Mouse (Mus musculus): ENCODE results near the gene Zfp580. TPM values are rescaled to one million over a fixed set of nuclear protein-coding genes. Genes with fewer than 3 reads are reported as not detected.

The Zfp580 gene
- total RNA-seq (2023) = not detected

GRCm38 (mm10) chr7:5051193-5052192, at the start of gene Zfp580:
Zfp580 (plus strand) TSS chr7:5051538.

DNA sequence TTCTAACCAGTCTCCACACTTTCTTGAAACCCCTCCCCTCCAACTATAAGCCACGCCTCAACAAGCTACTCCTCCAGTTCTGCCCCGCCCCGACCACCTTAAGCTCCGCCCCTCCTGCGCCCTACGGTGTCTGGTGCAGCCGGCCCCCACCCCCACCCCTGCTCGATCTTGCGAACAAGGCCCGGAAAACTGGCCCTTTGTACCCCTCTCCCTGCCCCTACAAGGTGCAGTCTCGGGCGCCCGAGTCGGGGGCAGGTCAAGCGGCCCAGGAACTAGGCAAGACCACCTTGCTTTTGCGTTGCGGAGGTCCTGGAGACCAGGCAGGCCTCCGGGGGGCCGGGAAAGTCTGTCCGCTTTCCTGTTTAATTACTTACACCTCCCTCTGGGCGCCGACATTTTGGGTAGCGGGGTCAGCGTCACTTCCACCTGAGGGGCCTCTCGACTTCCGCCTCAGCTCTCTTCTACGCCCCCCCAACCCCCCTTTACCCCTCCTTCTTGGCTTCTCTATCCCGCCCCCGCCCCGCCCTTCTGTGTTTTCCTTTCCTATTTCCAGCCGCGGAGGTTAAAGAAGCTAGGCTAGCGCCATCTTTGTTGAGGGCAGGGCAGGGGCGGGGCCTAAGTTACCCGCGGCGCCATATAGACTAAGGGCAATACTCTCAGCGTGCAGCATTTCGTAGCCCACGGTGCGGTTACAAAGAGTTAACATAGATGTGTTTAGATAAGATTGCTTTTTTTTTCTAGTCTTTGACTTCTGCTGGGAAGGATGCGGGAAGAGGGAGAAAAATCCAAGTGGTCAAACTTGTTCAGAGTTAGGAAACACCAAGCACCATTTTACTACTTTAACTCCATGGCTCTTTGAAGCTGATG, 36.9 kb upstream of the Zfp580 start, which contains the start of the genes Zfp524 and Fiz1:
Gene Zfp524, plus strand, starts transcription at position 165 of the 867 bp plus-strand sequence.
Gene Fiz1, minus strand, starts transcription at position 447 of the 867 bp plus-strand sequence.

GRCm38 (mm10) chr7:5015118-5016001, 36.0 kb upstream of the Zfp580 start, which contains the start of gene Gm44973:
Gm44973 (plus strand) TSS chr7:5015496.

GRCm38 (mm10) chr7:5020000-5020681, 31.2 kb upstream of the Zfp580 start, which contains the start of the genes Zfp865 and Ccdc106:
Zfp865 (plus strand) TSS chr7:5020376.
Ccdc106 (plus strand) TSS chr7:5020553.

GRCm38 (mm10) chr7:5033818-5034217, 17.5 kb upstream of the Zfp580 start, which contains the start of gene 4632433K11Rik:
4632433K11Rik (plus strand) TSS chr7:5034118.

GRCm38 (mm10) chr7:5038109-5038732, 13.1 kb upstream of the Zfp580 start, which contains the start of gene Zfp784:
Zfp784 (minus strand) TSS chr7:5038446.

GRCm38 (mm10) chr7:5061774-5062359, 10.5 kb downstream of the Zfp580 start, which contains the start of gene U2af2:
U2af2 (plus strand) TSS chr7:5062143.

GRCm38 (mm10) chr7:5080010-5080751, 28.8 kb downstream of the Zfp580 start, which contains the start of gene Epn1:
Epn1 (plus strand) TSS chr7:5080235.

Other genes starting within 250 kb of the Zfp580 start
- 100 to 1,000 TPM; 229 to 230 TPM for gene Ube2s, start 238.9 kb upstream of the Zfp580 start, total RNA-seq (2023)
- gene Shisa7, start 206.8 kb upstream of the Zfp580 start, total RNA-seq (2023) = not detected
- gene Isoc2b, start 181.3 kb upstream of the Zfp580 start, total RNA-seq (2023) = 1 to 10 TPM; 4.5 to 7.4 TPM
- 1 to 10 TPM; 5.8 to 7.4 TPM for gene Isoc2a, start 174.4 kb upstream of the Zfp580 start, total RNA-seq (2023)
- not detected for gene Gm36210, start 145.0 kb upstream of the Zfp580 start, total RNA-seq (2023)
- gene Zfp628, start 136.3 kb upstream of the Zfp580 start, total RNA-seq (2023) = 10 to 100 TPM; 12.6 to 13.0 TPM
- 1 to 10 TPM; 2.3 to 3.0 TPM for gene Nat14, start 129.5 kb upstream of the Zfp580 start, total RNA-seq (2023)
- gene Ssc5d, start 125.8 kb upstream of the Zfp580 start, total RNA-seq (2023) = under 1 TPM; 0.07 to 0.42 TPM
- not detected for gene Sbk2, start 87.1 kb upstream of the Zfp580 start, total RNA-seq (2023)
- gene Sbk3, start 80.4 kb upstream of the Zfp580 start, total RNA-seq (2023) = not detected
- 1 to 10 TPM; 4.7 to 5.2 TPM for gene Zfp579, start 55.4 kb upstream of the Zfp580 start, total RNA-seq (2023)
- 10 to 100 TPM; 13.7 to 14.8 TPM for gene Zfp524, start 37.1 kb upstream of the Zfp580 start, total RNA-seq (2023)
- 10 to 100 TPM; 26.8 to 27.6 TPM for gene Fiz1, start 36.8 kb upstream of the Zfp580 start, total RNA-seq (2023)
- gene Gm44973, start 36.0 kb upstream of the Zfp580 start, total RNA-seq (2023) = not detected
- 10 to 100 TPM; 28.4 to 28.5 TPM for gene Zfp865, start 31.2 kb upstream of the Zfp580 start, total RNA-seq (2023)
- gene Ccdc106, start 31.0 kb upstream of the Zfp580 start, total RNA-seq (2023) = under 1 TPM; 0.42 to 0.70 TPM
- gene 4632433K11Rik, start 17.4 kb upstream of the Zfp580 start, total RNA-seq (2023) = under 1 TPM in 1 of 2 experiments, not detected in 1; 0.71 TPM
- 1 to 10 TPM; 2.1 to 2.6 TPM for gene Zfp784, start 13.1 kb upstream of the Zfp580 start, total RNA-seq (2023)
- gene U2af2, start 10.6 kb downstream of the Zfp580 start, total RNA-seq (2023) = 100 to 1,000 TPM; 211 to 222 TPM
- gene Epn1, start 28.7 kb downstream of the Zfp580 start, total RNA-seq (2023) = 100 to 1,000 TPM; 143 to 145 TPM
- gene Rfpl4, start 65.4 kb downstream of the Zfp580 start, total RNA-seq (2023) = not detected
- not detected for gene Rasl2-9, start 74.4 kb downstream of the Zfp580 start, total RNA-seq (2023)
- gene Vmn1r55, start 98.1 kb downstream of the Zfp580 start, total RNA-seq (2023) = not detected
- not detected for gene Vmn1r56, start 145.2 kb downstream of the Zfp580 start, total RNA-seq (2023)
- not detected for gene Vmn1r57, start 167.0 kb downstream of the Zfp580 start, total RNA-seq (2023)

All from neutrophil, adult 83 days (primary cell).